Mouse (Mus musculus) thymus, postnatal 14 days (tissue): Measurements from ENCODE around the gene Cacng3.

Experiments used
- DNase-seq: peaks from one replicate; pipeline ENCODE4 v3.0.0; 2021

Gene Cacng3

DNA sequence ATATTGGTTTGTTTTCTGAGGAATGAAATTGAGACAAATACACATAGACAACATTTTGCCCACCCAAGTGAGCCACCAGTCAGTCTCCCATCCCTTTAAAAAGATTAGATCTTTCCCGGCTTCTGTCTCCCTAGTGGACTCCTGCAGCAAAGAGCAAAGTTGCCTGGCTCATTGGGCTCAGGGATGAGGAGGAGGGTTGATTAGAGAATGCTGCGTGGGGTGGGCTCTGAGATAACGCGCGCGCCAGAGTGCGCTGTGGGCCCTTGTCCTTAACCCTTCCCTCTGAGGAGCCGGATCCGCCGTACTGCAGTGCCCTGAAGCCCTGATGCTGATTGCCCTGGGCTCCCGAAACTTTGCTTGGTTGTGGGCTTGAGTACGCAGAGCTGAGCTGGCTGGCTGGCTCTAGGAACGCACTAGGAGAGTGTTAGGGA is at the start of gene Cacng3:
TSS of gene Cacng3 (plus strand) at position 51 of the 431 bp plus-strand sequence.
- no peak for DNase-seq

DNA sequence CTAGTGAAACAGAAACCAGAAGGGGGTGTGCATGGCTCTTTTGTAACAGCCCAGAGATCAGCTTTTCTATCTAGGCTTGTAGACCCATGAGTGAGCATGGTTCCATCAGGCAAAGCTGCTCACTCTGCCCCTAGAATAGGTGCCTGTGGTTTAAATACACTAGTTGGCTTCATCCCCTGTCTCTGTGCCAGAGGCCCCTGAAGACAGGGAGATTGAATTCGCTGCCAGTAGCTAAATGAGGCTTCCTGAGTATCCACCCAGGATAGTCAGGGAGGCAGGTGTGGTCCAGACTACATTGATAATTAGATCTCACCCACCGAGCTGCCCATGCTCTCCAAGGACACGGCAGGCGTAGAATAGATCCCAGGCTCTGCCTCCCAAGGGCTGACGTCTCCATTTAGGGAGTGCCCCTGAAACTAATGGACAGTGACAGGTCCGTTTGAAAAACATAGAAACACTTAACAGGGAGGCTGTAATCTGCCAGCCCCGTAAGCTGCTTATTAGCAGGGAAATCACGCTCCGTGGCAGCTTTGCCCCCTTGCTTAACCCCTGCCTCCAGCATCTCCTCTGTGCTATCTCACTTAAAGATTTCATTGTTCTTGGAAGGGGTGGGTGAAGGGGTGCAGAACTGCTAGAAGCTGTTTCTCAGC is 48.0 kb upstream of the Cacng3 start:
- no peak for DNase-seq

GRCm38 (mm10) chr7:122623753-122624152 is 46.5 kb upstream of the Cacng3 start:
- DNase-seq, result no peak

DNA sequence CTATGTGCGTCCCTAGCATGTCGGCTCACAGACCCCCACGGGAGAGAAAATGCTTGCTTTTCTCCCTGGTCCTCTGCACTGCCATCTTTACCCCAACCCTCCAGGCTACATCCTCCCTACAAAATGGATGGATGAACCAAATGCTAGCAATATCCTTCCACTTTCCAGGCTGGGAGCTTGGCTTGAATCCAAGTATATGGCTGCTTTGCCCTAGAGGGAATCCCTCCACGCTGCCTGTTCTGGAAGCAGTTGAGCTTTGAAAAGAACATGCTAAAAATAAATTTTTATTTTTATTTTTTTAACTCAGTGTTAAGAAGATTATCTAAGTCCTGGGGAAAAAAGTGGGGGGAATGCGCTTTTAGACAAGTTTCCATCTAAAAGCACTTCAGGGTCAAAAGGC is 42.2 kb upstream of the Cacng3 start:
- DNase-seq, result no peak

DNA sequence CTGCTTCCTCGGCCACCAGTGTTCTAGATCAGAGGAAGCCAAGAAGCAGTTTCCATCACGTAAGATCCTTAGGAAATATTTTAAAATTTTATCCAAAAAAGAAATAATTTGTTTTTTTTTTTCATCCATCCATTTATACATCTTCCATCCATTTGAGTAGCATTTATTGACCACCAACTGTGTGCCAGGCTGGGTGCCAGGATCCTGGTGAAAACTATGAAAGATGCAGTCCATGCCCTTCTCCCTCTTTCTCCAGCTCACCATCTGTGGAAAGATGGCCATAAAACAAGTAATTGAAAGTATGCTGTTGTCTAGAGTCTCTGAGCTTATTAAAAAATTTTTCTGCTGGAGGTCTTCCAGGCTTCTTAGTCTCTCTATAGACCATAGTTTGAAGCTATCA is 39.9 kb upstream of the Cacng3 start:
- no peak for DNase-seq

GRCm38 (mm10) chr7:122631151-122631550 is 39.1 kb upstream of the Cacng3 start:
- no peak for DNase-seq

GRCm38 (mm10) chr7:122632946-122633345 is 37.3 kb upstream of the Cacng3 start:
- peak; percentile 20 for DNase-seq

DNA sequence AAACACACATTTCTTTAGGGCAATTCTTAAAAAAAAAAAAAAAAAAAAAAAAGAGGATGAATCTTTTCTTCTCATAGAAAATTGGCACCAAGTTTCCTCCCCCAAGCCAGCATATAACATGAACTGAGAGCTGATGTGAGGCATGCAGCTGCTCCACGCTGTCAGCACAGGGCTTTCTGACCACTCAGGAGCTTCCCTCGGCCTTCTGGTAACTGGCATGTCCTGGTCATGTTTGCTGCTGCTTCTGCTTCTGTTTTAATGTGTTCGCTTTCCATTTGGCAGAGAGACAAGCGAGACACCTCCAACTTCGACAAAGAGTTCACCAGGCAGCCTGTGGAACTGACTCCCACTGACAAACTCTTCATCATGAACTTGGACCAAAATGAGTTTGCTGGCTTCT is 36.8 kb upstream of the Cacng3 start:
- no peak for DNase-seq

- DNase-seq, result no peak
Measured at GRCm38 (mm10) chr7:122643676-122644075, 26.6 kb upstream of the Cacng3 start.

GRCm38 (mm10) chr7:122649306-122649705 is 21.0 kb upstream of the Cacng3 start:
- DNase-seq, result no peak

DNA sequence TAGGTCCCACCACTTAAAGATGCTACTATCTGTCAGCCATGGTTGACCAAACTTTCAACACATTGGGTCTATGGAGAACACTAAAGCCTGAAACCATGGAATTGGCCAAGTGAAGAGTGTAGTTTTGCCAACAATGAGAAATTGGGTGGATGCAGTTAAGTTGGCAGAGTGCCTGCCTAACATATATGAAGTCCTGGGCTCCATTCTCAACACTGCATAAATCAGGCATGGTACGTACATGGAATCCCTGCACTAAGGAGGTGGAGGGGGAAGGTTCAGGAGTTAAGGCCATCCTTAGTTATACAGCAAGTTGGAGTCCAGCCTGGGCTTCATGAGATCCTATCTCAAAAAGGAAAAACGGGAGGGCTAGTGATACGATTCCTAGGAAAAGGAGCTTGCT is 17.8 kb upstream of the Cacng3 start:
- DNase-seq, result no peak

- DNase-seq, result no peak
Measured at GRCm38 (mm10) chr7:122656671-122657070, 13.6 kb upstream of the Cacng3 start.

DNA sequence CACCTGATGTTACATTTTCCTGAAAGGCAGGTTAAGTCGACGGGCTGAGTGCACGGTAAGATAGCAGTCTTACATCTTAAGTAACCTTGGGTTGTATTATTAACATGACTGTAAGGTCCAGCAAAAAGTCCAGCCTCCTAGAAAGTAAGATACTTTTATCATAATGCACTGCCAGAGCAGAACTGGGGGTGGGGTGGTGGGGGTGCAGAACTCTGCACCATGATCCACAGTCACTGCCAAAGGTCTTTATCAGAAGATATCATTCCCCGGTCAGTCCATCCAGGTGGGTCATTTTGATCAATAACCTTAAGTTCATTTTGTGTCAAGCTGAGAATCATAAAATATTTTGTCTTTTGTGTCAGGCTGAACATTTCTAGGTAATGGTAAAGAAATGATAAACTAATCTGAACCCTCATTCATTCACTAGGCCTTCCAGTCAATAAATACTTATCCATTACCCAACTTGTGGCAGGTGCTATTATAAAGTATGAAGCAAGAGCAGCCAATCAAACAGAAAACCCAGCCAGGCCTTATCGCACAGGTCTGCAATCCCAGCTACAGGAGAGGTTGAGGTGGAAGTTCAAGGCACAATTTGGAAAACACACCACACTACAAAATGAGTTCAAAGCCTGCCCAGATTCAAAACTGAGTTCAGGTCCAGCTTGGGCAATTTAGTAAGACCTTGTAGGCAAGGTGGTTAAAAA is 12.7 kb upstream of the Cacng3 start:
- no peak for DNase-seq

- DNase-seq, result no peak
Measured at GRCm38 (mm10) chr7:122665311-122666049, 4.8 kb upstream of the Cacng3 start.

- DNase-seq, result peak; percentile 27
Measured at GRCm38 (mm10) chr7:122667903-122668302, 2.4 kb upstream of the Cacng3 start.

GRCm38 (mm10) chr7:122670873-122671641 is 765 bp downstream of the Cacng3 start:
- DNase-seq, result peak; percentile 83

DNA sequence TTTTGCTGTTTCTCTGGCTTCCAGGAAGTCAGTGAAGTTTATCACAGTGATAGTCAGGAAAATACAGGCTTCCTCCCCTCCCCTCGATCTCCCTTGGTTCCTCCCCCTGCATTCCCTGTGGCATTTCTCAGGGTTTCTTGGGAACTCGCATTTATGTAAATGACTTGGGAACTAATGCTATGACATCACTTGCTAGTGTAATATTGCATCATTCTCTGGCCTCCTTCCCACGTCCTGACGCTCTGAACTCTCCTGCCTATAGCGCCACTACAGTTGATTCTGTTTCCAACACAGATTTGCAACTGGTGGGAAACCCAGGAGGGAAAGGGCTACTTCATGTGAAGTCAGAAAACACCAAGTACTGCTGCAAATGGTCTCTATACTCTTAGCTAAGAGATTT is 2.7 kb downstream of the Cacng3 start:
- no peak for DNase-seq

DNA sequence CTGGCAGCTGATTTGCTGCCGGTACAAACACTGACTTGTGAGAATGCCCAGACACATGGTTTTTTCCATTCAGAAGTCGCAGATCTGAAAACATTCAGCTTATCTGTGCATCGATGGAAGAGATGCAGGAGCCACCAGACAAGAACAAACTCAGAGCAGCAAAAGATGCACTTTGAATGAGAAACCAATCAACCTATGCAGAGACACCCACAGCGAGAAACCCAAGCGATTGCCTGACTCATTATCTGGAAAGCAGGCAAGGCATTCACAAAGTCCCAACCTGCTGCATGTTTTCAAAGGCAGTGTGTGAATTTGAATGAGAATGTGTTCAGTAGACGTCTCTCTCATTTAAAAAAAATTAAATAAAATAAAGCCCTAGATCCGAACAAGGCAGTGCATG is 4.9 kb downstream of the Cacng3 start:
- DNase-seq, result no peak

DNA sequence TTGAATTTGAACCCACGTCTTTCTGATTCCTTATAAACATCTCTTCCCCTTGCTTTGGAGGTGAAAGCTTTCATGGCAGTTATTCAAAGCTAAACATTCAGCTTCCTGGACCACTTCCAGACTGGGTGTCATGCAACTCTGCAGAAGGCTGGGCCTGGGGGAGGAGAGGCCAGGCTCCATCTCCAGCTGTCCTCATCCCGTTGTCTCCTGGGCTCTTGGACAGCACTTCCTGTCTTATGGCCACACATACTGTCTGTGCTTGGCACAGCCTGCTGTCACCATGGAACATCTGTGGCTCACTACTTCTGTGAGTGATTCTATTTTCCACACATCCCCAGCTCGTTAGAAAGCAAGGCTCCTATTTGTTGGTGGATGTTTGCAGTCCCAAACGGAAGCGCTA is 31.5 kb downstream of the Cacng3 start:
- DNase-seq, result no peak

DNA sequence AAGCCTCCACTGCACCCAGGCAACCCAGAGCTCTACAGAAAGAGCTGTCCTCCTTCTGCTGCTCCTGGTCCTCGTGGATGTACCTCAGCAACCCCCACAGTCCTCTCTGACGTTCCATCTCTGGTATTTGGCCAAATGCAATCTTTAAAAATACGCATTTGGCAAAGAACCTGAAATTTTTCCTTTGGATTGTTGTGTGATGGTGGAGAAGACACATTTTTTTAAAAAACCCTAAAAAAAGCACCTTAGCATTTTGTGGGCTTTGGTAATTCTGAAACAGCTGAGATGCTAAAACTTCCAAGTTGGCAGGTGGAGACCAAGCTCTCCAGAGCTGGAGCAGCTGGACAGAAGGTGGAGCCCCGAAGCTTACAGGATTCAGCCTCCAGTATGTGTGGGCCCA is 32.2 kb downstream of the Cacng3 start:
- no peak for DNase-seq

DNA sequence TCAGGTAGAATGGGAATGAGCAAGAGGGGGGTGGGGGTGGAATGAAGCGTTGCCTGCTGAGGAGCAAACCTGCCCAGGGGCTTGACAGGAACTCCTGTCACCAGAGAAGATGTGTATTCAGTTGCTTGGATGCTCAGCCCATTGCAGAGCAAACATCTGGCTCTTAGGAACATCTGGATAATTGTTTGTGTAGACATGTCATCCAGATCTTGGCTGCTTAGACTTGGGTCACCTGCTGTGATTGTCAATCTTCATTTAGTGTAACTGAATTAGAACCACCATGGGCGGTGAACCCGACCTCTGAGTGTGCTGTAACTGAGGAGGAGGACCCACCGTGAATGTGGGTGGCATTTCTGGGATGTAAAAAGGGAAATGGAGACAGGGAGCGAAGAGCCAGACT is 36.4 kb downstream of the Cacng3 start:
- no peak for DNase-seq

DNA sequence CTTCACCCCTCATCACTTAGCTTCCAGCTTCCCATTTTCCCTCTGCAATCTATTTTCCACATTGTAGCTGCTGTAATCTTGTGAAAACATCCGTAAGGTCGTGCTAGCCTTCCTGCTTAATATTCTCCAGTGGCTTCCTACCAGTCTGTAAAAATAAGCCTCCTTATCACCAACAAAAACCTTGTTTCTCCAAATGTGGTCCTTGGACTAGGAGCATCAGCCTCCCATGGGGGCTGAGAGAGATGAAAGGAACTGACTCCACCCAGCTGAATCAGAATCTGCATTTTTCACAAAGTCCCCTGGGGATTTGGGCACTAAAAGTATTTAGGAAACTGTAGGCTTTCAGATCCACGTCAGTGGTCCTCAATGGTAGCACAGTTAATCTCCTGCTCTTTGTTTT is 46.0 kb downstream of the Cacng3 start:
- DNase-seq, result no peak

DNA sequence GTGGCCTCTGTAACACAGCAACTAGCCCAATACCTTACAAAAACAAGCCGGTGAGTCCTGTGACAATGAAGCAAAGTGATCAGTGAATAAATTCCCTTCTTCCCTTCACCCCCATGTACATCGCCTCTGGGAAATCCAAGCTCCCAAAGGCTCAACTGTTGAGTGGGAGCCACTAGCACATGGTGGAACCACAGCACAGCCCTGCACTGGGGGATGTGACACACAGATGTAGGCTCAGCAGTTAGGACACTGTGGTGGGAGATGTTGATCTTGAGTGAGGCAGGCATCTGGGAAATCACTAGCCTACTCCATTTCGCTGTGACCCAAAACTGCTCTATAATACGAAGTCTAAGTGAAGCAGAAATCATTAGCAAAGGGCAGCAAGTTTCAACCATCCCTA is 48.2 kb downstream of the Cacng3 start:
- DNase-seq, result no peak
